Mouse (Mus musculus) cerebellum, postnatal 10 days (tissue): ENCODE results near the gene Trmt1.
A peak's percentile ranks its signal among the peaks of the same experiment; 100 is the strongest.

Source experiments
- DNase-seq, 2 experiments: peaks; one replicate each; pipeline ENCODE4 v3.0.0; 2021; ENCODE audit warnings: mixed read lengths in 2 of 2

The Trmt1 gene

DNA sequence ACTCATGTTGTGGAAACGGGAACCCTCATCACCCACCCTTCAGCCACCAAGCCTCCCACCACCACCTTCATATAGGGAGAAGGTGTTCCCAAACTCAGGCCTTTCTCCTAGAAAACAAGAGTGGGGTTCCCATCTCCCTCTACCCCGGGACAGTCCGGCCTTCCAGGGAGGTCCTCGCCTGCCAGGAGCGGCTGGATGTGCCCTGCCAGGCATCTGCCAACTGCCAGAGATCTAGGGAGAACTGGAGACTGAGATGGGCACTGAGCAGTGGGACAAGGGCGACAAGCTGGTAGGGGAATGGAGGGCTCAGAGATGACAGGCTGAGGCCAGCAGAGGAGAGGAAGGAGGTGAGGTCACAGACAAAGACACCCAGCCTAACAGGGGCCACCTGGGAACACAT, 47.9 kb downstream of the Trmt1 start:
- peak in 1 of 2 experiments; percentile 54 for DNase-seq

- peak in 1 of 2 experiments; percentile 55 for DNase-seq
Observed at GRCm38 (mm10) chr8:84734680-84735079, 48.6 kb downstream of the Trmt1 start.

- DNase-seq: peak in 1 of 2 experiments; percentile 66
Observed at GRCm38 (mm10) chr8:84735597-84735996, 49.5 kb downstream of the Trmt1 start.

- no peak for DNase-seq
Observed at GRCm38 (mm10) chr8:84736521-84736920, 50.4 kb downstream of the Trmt1 start.

GRCm38 (mm10) chr8:84737608-84738007, 51.5 kb downstream of the Trmt1 start:
- DNase-seq: peak; percentile 90 to 91

DNA sequence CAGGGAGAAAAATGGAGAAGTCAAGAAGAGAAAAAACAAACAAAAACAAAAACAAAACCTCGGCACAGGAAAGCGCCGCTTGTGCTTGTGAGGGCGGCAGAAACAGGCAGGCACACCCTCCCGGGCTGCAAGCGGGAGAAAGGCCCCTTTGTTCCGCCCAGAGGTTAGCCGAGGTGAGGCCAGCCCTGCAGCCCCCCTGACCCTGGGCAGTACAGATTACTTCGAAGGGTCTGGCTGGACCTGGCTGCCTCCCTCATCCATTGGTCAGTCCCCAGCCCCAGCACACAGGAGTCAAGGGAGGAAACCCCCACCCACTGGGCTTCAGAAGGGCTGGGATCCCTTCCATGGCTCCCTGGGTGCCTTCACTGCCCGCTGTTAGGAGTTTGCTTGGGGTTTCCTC, 52.2 kb downstream of the Trmt1 start:
- DNase-seq: no peak

DNA sequence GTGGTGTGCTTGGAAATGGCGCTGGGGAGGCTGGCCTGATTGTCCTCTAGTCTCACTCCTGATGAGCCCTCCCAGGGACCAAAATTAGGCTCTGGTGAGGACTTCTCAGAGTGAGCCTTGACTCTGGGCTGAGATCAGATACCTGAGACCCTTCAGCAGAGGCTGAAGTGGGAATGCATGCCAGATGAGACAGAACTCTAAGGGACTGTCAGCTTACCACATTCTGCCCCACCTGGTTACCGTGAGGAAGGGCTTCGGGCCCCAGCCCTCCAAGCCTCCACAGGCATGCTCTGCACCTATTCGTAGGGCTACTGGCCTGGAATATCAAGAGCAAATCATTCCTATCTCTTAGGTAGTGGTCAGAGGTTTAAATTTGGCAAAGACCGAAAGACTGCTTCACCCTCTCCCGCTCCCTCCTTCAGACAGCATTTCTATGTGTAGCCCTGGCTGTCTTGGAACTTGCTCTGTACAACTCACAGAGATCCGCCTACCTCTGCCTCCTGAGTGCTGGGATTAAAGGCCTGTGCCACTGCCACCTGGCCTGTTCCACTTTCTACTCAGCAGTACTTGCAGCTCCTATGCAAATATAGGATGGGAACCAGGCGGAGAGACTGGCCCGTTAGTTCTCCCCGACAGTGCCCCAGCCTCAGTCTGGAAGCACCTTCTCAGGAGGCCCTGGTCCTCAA, 52.8 kb downstream of the Trmt1 start:
- no peak for DNase-seq

GRCm38 (mm10) chr8:84739401-84739742, 53.3 kb downstream of the Trmt1 start:
- no peak for DNase-seq

GRCm38 (mm10) chr8:84740895-84741843, 55.1 kb downstream of the Trmt1 start:
- no peak for DNase-seq

DNA sequence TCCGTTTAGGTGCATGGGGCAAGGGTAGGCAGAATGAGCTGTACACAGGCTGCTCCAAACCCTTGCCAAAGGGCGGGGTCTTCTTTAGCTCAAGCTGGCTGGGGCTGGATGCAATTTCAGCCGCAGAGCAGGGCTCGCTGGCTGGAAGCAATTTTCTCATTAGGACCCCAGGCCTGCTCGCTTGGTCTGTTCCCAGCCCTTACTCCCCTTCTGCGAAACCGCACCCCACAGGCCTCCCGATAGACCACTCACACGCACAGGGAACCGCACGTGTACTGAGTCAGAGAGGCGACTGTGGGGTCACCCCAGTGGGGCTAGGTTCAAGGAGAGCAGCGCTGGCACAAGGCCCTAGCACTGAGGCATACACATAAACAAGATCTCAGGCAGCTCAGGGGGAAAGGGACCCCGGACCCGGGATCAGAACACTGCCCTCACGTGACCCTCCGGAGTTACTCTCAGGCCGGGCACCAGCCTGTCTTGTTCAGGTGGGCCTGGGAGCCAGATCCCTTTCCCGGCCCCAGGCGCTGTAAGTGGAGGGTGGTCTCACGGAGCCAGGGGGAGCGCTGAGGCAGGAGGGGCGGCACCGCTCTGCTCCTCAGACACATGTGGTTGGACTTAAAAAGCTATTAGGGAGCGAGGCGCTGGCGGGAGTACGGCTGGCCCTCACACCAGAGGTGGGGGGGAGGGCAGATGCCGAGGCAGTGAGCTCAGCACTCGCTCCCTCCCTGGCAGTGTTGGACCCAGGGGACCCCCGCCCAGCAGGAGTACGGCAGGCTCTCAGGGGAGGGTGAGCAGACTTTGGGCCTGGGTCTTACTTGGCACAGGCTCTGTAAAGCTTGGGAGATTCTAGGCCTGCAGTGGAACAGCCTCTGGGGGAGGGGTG, 56.3 kb downstream of the Trmt1 start:
- DNase-seq: peak; percentile 74 to 77

DNA sequence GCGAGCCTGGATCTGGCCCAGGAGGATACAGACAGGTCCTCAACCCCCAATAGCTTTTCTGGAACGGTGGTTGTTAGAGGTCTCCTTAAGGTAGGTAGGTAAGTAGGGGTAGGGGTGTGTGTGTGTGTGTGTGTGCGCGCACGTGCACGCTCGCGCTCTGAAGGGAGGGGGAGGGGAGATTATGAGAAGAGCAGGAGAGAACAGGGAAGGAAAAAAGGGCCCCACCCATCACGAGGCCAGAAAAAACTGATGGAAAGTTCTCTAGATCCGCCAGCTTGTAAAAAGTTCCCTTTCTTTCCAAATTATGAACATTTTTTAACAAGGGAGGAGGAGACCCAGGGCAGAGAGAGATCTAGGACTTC, 56.9 kb downstream of the Trmt1 start:
- DNase-seq: no peak

DNA sequence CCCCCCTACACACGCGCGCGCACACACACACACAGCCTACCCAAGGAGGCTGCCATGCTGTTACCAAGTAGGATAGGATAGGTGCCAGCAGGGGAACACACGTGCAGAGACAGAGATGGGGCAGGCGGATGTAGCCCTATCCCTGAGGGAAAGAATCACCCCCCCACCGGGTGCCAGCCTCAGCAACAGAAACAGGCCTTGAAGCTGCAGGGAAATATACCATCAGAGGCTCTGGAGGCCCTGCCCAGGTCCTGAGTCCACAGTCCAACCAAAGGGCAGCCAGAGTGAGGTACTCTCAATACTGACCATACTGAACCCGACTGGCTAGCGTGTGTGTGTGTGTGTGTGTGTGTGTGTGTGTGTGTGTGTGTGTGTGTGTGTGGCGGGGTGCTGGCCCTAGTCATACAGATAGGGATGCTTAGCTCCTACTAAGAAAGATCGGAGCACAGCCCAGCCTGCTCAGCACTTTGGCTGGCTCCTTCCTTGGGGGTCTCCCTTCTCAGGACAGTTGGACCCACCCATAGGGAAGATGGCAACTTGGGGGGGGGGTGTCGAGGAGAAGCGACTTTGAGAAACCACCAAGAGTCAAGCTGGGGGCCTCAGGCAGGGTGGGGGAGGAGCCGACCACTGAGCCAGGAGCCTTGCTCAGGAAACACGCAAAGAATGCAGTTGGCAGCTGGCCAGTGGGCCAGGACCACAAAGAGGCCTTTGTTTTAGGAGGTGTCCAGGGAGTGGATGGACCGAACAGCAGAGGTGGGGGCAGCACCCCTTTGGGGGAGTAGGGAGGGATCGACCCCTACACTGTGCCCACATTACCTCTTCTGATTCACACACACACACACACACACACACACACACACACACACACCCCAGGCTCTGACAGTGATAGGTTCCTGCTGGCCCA, 57.7 kb downstream of the Trmt1 start:
- peak; percentile 78 to 79 for DNase-seq

- DNase-seq: peak in 1 of 2 experiments; percentile 60
Observed at GRCm38 (mm10) chr8:84745032-84745925, 59.2 kb downstream of the Trmt1 start.
